Mouse (Mus musculus) neural tube, embryonic 14.5 days (tissue): ENCODE measurements around the gene Mlec. TPM values are rescaled to one million over a fixed set of nuclear protein-coding genes. Genes with fewer than 3 reads are reported as not detected.

Source experiments
- ATAC-seq: fragments of 200-750 bp; cut with Nextera tagmentation; 2 replicates; pipeline ENCODE4 v1.8.0; 2017; ENCODE audit warnings: low read depth, mild to moderate bottlenecking, moderate TSS enrichment, moderate library complexity
- H3K27ac ChIP-seq: fragments of 300-500 bp; sonication (generic); 2 replicates; pipeline ENCODE4 v1.5.1; 2014; ENCODE audit warnings: low read depth, mild to moderate bottlenecking, control low read depth, low read length, moderate library complexity, mixed read lengths
- H3K27me3 ChIP-seq: fragments of 300-500 bp; sonication (generic); 2 replicates; pipeline ENCODE4 v1.6.1; 2014; ENCODE audit warnings: low read length; ENCODE audit not compliant: control insufficient read depth, insufficient read depth
- H3K36me3 ChIP-seq: fragments of 300-500 bp; sonication (generic); 2 replicates; pipeline ENCODE4 v1.6.1; 2014; ENCODE audit warnings: low read length, mixed read lengths; ENCODE audit not compliant: control insufficient read depth, insufficient read depth
- H3K4me1 ChIP-seq: fragments of 300-500 bp; sonication (generic); 2 replicates; pipeline ENCODE4 v1.6.1; 2014; ENCODE audit warnings: low read length; ENCODE audit not compliant: control insufficient read depth, insufficient read depth
- H3K4me2 ChIP-seq: fragments of 300-500 bp; sonication (generic); 2 replicates; pipeline ENCODE4 v1.6.1; 2014; ENCODE audit warnings: mild to moderate bottlenecking, low read depth, low read length, control low read depth
- H3K4me3 ChIP-seq: fragments of 300-500 bp; sonication (generic); 2 replicates; pipeline ENCODE4 v1.5.1; 2014; ENCODE audit warnings: low read depth, low read length, control low read depth, mixed read lengths
- H3K9ac ChIP-seq: fragments of 300-500 bp; sonication (generic); replicated peaks from 2 replicates; pipeline ENCODE4 v1.6.1; 2014; ENCODE audit warnings: low read depth, mild to moderate bottlenecking, control low read depth, low read length, mixed read lengths
- H3K9me3 ChIP-seq: fragments of 300-500 bp; sonication (generic); 2 replicates; pipeline ENCODE4 v1.6.1; 2016; ENCODE audit warnings: low read length; ENCODE audit not compliant: control insufficient read depth
- WGBS: fragments of 180-500 bp; shearing (Covaris S2); extraction: QIAGEN DNeasy Blood & Tissue Kit; methylation state at CpG from one replicate; pipeline ENCODE4 v1.1.7; 2014; 5-methylcytosine and 5-hydroxymethylcytosine counted together
- polyA plus RNA-seq: library from polyadenylated mRNA; unstranded; fragments of >200 nt; fragmentation: Nextera tagmentation; extraction: Ambion mirVana; gene quantifications from 2 replicates; pipeline ENCODE4 v1.2.1, GENCODE M21; 2014

Mlec gene
- polyA plus RNA-seq, 1 experiment from 2014 or later, result 23.9 TPM

GRCm38 (mm10) chr5:115140726-115141125 lies 17.3 kb downstream of the Mlec start:
- no peak overlapping the region for H3K4me2 ChIP-seq
- ATAC-seq, result no peak
- WGBS, result 74% methylated on average over 3 of the region's 3 CpGs
- H3K4me1 ChIP-seq, result no peaks in the 10 kb centered on the region
- no peak overlapping the region for H3K4me3 ChIP-seq
- H3K36me3 ChIP-seq, result peaks cover 2% of the 10 kb centered on the region; the same call in 1 of the 2 replicates
- no peak overlapping the region for H3K27ac ChIP-seq
- no peaks in the 10 kb centered on the region for H3K9me3 ChIP-seq
- no peaks in the 10 kb centered on the region for H3K27me3 ChIP-seq
- no peak overlapping the region for H3K9ac ChIP-seq

- no peaks in the 10 kb centered on the region for H3K36me3 ChIP-seq
- no peak overlapping the region for H3K9ac ChIP-seq
- WGBS, result 88% methylated on average over 4 of the region's 4 CpGs
- H3K4me3 ChIP-seq, result no peak overlapping the region
- no peak for ATAC-seq
- no peak overlapping the region for H3K27ac ChIP-seq
- H3K9me3 ChIP-seq, result no peaks in the 10 kb centered on the region
- no peaks in the 10 kb centered on the region for H3K27me3 ChIP-seq
- 0 out of 2 replicates have a peak, but pooled peaks cover under 1% of the 10 kb centered on the region for H3K4me1 ChIP-seq
- H3K4me2 ChIP-seq, result no peak overlapping the region
Measured at GRCm38 (mm10) chr5:115139124-115139523, 18.9 kb downstream of the Mlec start.

GRCm38 (mm10) chr5:115134234-115135165 lies 23.5 kb downstream of the Mlec start, which contains the start of gene Unc119b:
Unc119b (minus strand) TSS chr5:115134975.
- H3K9me3 ChIP-seq, result no peaks in the 10 kb centered on the region
- H3K27ac ChIP-seq, result 0 out of 2 replicates have a peak within 1 kb of the TSS, but pooled peaks have one; percentile 57
- H3K4me3 ChIP-seq, result peak within 1 kb of the TSS; percentile 86
- under 1% methylated on average over 41 of the region's 81 CpGs for WGBS
- peak; percentile 93 for ATAC-seq
- peaks cover 11% of the 10 kb centered on the region for H3K4me1 ChIP-seq
- 0 out of 2 replicates have a peak, but pooled peaks cover 6% of the 10 kb centered on the region for H3K36me3 ChIP-seq
- peak within 1 kb of the TSS; percentile 91 for H3K9ac ChIP-seq
- no peaks in the 10 kb centered on the region for H3K27me3 ChIP-seq
- peak within 1 kb of the TSS; percentile 91 for H3K4me2 ChIP-seq

GRCm38 (mm10) chr5:115133358-115134066 lies 24.5 kb downstream of the Mlec start:
- H3K9ac ChIP-seq, result peak overlapping the region; percentile 91
- ATAC-seq, result no peak
- H3K4me3 ChIP-seq, result peak overlapping the region; percentile 86
- no peaks in the 10 kb centered on the region for H3K9me3 ChIP-seq
- no peak overlapping the region for H3K27ac ChIP-seq
- H3K27me3 ChIP-seq, result no peaks in the 10 kb centered on the region
- H3K4me1 ChIP-seq, result peaks cover 11% of the 10 kb centered on the region
- H3K4me2 ChIP-seq, result peak overlapping the region; percentile 91
- H3K36me3 ChIP-seq, result 0 out of 2 replicates have a peak, but pooled peaks cover 13% of the 10 kb centered on the region
- 61% methylated on average over 6 of the region's 6 CpGs for WGBS

GRCm38 (mm10) chr5:115132465-115132864 lies 25.5 kb downstream of the Mlec start:
- 95% methylated on average over 8 of the region's 8 CpGs for WGBS
- Histone ChIP-seq H3K36me3 (peaks cover 23% of the 10 kb centered on the region), H3K9ac (no peak overlapping the region), H3K4me3 (no peak overlapping the region), H3K27me3 (no peaks in the 10 kb centered on the region), H3K27ac (no peak overlapping the region), H3K4me1 (peaks cover 11% of the 10 kb centered on the region), H3K4me2 (peak overlapping the region; percentile 5; the same call in 1 of the 2 replicates), H3K9me3 (no peaks in the 10 kb centered on the region)
- ATAC-seq, result no peak

- no peak for ATAC-seq
- H3K9me3 ChIP-seq, result no peaks in the 10 kb centered on the region
- H3K4me3 ChIP-seq, result no peak overlapping the region
- H3K9ac ChIP-seq, result no peak overlapping the region
- WGBS, result 93% methylated on average over 6 of the region's 6 CpGs
- H3K36me3 ChIP-seq, result peaks cover 39% of the 10 kb centered on the region
- no peak overlapping the region for H3K4me2 ChIP-seq
- no peaks in the 10 kb centered on the region for H3K27me3 ChIP-seq
- H3K27ac ChIP-seq, result no peak overlapping the region
- H3K4me1 ChIP-seq, result peaks cover 13% of the 10 kb centered on the region
Measured at GRCm38 (mm10) chr5:115129328-115129727, 28.7 kb downstream of the Mlec start.

GRCm38 (mm10) chr5:115127421-115128179 lies 30.4 kb downstream of the Mlec start:
- H3K4me2 ChIP-seq, result no peak overlapping the region
- H3K4me3 ChIP-seq, result no peak overlapping the region
- H3K9me3 ChIP-seq, result no peaks in the 10 kb centered on the region
- H3K4me1 ChIP-seq, result peaks cover 3% of the 10 kb centered on the region; the same call in 1 of the 2 replicates
- H3K27me3 ChIP-seq, result no peaks in the 10 kb centered on the region
- H3K36me3 ChIP-seq, result peaks cover 39% of the 10 kb centered on the region
- WGBS, result 93% methylated on average over 22 of the region's 22 CpGs
- no peak overlapping the region for H3K27ac ChIP-seq
- ATAC-seq, result no peak
- no peak overlapping the region for H3K9ac ChIP-seq

- H3K4me2 ChIP-seq, result no peak overlapping the region
- peaks cover 39% of the 10 kb centered on the region for H3K36me3 ChIP-seq
- peaks cover 3% of the 10 kb centered on the region; the same call in 1 of the 2 replicates for H3K4me1 ChIP-seq
- H3K27me3 ChIP-seq, result no peaks in the 10 kb centered on the region
- 92% methylated on average over 28 of the region's 28 CpGs for WGBS
- H3K27ac ChIP-seq, result no peak overlapping the region
- H3K4me3 ChIP-seq, result no peak overlapping the region
- ATAC-seq, result no peak
- H3K9ac ChIP-seq, result no peak overlapping the region
- H3K9me3 ChIP-seq, result no peaks in the 10 kb centered on the region
Measured at GRCm38 (mm10) chr5:115126578-115127312, 31.2 kb downstream of the Mlec start.
